Mouse (Mus musculus) cortical plate, adult 2 months (tissue): ENCODE measurements around the gene Hnrnpul1.

Source experiments
- CTCF ChIP-seq: fragments of 200-500 bp; IDR thresholded peaks from 2 replicates; pipeline ENCODE4 v1.5.1; 2011; ENCODE audit warnings: mild to moderate bottlenecking, control low read depth, low read length; ENCODE audit not compliant: insufficient read depth; ENCODE audit errors: extremely low read depth
- POLR2A ChIP-seq: fragments of 200-500 bp; IDR thresholded peaks from 2 replicates; pipeline ENCODE4 v1.6.1; 2011; ENCODE audit warnings: mild to moderate bottlenecking, low read length, control low read depth; ENCODE audit not compliant: insufficient read depth; ENCODE audit errors: extremely low read depth

- no peak for TF ChIP-seq CTCF
- TF ChIP-seq POLR2A = no peak
Observed at GRCm38 (mm10) chr7:25725886-25726285, 28.7 kb downstream of the Hnrnpul1 start.
